Mouse (Mus musculus): Measurements from ENCODE around the gene Ulk4. TPM values are rescaled to one million over a fixed set of nuclear protein-coding genes. Genes with fewer than 3 reads are reported as not detected.
"Not testable (repeated sequence)": the region's sequence is repeated elsewhere in the genome, so short reads cannot be mapped to it uniquely, and the experiment has no call there.

Ulk4 gene
- total RNA-seq, 2 experiments from 2014 or later = 5.3 to 5.7 TPM

DNA sequence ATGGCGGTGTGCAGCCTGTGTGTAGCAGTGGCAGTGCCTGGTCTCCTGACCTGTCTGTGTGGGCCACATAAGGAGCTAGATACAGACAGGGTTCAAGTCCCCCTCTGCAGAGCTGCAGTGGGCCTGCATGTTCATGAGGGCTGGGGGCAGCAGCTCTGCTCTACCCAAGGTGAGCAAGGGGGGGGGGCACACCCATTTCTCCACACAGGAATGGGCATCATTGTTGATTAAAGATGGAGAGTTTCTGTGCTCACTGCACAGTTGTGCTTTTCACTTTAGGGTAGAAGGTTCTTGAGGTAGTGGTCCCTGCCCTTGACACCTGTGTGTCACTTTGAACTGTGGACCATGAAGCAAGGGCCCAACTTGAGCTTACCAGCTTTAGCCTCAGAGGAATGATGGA lies 328.2 kb downstream of the Ulk4 start:
- DNase-seq (ENCODE audit: low spot score in 2 of 2) = no peak

GRCm38 (mm10) chr9:120946131-120946530 lies 330.9 kb downstream of the Ulk4 start:
- no peak for DNase-seq (ENCODE audit: low spot score in 2 of 2)

- DNase-seq (ENCODE audit: low spot score in 2 of 2) = no peak
Observed at GRCm38 (mm10) chr9:120944211-120944610, 332.8 kb downstream of the Ulk4 start.

- no peak for DNase-seq (ENCODE audit: low spot score in 2 of 2)
Observed at GRCm38 (mm10) chr9:120943757-120944156, 333.2 kb downstream of the Ulk4 start.

GRCm38 (mm10) chr9:120940858-120941257 lies 336.1 kb downstream of the Ulk4 start:
- no peak for DNase-seq (ENCODE audit: low spot score in 2 of 2)

GRCm38 (mm10) chr9:120936351-120936750 lies 340.6 kb downstream of the Ulk4 start:
- peak in 1 of 2 experiments; percentile 43 for DNase-seq (ENCODE audit: low spot score in 2 of 2)

DNA sequence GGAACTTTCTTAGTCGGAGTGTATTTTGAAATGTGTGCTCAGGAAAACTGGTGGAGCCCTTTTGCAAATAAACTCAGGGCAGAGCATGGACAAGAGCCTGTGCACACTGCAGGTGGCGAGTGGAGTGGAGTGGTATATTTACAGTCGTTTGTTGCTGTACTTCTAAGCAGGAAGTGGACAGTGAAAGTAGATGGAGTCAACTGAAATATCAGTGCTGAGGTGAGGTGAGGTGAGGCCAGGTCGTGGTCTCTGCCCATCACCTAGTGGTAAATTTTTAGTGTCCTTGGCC lies 341.4 kb downstream of the Ulk4 start:
- DNase-seq (ENCODE audit: low spot score in 2 of 2) = no peak

DNA sequence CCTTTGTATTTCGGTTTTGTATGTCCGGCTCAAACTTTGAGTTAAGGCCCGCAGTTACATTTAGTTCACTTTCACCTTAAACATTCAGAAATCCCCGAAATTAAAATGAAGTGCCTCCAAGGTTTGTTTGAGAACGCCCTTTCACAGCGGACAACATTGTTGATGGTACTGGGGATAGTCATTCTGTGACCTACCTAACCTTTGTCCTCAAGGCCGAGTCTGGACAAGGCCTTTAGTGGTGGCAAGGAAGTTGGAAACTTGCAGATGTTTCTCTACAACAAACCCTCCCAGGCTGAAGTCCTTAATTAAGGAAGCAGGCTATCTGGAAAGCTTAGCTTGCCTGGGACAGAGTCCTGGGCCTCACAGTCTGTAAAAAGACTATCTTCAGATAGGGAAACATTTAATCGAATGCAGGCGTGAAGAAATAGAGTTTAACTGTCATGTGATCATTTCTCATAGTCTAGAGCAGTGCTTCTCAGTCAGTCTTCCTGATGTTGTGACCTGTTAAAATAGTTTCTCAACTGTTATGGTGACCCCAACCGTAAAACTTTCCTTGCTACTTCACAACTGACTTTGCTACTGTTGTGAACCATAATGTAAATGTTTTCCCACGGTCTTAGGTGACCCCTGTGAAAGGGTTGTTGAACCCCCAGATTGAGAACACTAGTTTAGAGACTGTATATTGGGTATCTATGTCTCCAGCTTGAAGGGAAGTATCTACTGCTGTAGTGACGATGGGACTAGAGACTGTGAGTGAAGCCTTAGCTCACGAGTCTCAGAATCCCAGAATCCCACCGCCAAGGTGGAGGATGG lies 342.0 kb downstream of the Ulk4 start:
- DNase-seq (ENCODE audit: low spot score in 2 of 2) = no peak

- peak in 1 of 2 experiments; percentile 23 for DNase-seq (ENCODE audit: low spot score in 2 of 2)
Observed at GRCm38 (mm10) chr9:120933886-120934758, 342.9 kb downstream of the Ulk4 start.

- DNase-seq (ENCODE audit: low spot score in 2 of 2) = no peak
Observed at GRCm38 (mm10) chr9:120933587-120933885, 343.5 kb downstream of the Ulk4 start.

- DNase-seq (ENCODE audit: low spot score in 2 of 2) = peak; percentile 97
Observed at GRCm38 (mm10) chr9:120932797-120933586, 344.0 kb downstream of the Ulk4 start.

DNA sequence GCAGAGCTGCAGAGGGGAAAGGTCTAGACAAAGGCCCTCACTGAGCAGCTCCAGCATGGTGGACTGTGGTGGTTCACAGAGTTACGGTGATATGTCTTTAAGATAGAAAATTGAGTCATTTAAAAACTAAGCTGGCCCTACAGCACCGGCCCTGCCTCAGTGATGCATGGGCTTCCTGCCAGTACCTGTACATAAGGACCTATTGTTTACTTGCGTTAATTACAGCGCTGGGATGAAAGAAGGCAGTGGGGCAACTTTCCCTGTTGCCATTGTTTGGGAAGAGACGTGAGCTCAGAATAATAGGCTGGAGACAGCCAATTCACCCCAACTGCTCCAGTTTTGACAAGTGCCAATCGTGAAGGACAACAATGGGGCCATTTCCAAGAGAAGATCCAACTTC lies 344.6 kb downstream of the Ulk4 start:
- DNase-seq (ENCODE audit: low spot score in 2 of 2) = no peak

- DNase-seq (ENCODE audit: low spot score in 2 of 2) = no peak
Observed at GRCm38 (mm10) chr9:120930811-120931210, 346.2 kb downstream of the Ulk4 start.

DNA sequence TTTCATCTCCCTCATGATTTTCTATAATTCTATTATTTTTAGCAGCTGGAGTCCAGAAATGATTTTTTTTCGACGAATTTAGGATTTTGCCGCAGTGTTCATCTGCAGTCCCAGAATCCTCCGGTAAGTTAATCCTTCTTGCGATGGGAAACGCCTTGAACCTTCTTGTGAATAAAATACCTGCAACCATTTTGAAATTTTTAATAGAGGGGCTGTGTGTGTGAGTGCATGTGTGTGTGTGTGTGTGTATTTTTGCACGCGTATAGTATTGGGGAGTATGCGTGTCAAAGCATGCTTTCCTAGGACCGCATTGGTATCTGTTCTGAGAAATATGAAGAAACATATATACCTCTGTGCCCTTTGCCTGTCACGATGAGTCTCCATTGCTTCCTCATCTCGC lies 347.0 kb downstream of the Ulk4 start:
- no peak for DNase-seq (ENCODE audit: low spot score in 2 of 2)

- DNase-seq (ENCODE audit: low spot score in 2 of 2) = no peak
Observed at GRCm38 (mm10) chr9:120929081-120929480, 347.9 kb downstream of the Ulk4 start, which contains the start of gene Ctnnb1. Gene Ctnnb1, plus strand, starts transcription at chr9:120929216.

DNA sequence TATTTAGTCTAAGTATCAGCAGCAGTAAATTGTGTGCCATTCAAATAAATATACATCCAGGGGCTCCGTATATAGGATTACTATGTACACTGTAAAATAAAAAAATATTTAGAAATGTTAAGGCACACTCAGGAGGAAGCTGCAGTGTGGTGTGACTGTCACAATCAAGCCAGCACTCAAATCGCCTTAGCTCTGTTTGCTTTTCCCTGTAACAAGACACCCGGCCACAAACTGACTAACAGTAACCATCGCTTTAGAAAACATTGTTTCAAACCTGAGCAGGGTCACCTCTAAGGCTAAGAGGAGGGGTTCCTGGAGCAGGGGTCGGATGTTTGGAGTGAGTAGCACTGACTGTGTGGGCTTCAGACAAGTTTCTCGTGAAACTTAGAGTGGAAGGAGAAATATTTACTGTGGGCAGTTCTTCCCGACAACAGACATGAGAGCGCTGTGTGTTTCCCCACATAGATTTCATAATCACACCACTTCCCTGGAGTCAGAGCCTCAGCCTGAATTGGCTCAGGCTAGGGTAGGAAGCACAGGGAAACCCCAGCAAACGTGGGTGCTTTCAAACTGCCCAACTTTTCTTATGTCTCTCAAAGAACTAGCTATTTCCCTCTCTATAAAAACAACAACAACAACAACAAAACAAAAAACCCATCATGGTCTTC lies 349.9 kb downstream of the Ulk4 start:
- DNase-seq (ENCODE audit: low spot score in 2 of 2) = no peak

GRCm38 (mm10) chr9:120926126-120926525 lies 350.9 kb downstream of the Ulk4 start:
- DNase-seq (ENCODE audit: low spot score in 2 of 2) = no peak

DNA sequence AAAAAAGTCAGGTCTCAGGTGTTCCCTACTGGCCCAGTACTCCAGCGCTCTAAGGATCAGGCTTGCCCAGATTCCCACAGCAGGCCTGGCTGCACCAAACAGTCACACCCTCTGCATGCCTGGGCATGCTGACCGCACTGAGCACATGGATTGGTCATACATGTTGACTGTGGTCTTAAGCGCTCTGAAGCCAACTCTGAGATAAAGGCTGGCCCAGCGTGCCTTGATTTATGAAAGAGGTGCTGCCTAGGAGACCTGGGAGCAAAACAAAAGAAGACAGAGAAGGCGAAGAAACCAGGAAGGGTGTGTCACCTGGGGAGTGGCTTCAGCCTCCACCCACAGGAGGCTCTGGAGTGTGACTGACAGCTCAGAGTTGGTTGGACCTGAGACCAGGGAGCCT lies 357.9 kb downstream of the Ulk4 start:
- no peak for DNase-seq (ENCODE audit: low spot score in 2 of 2)

- DNase-seq (ENCODE audit: low spot score in 2 of 2) = no peak
Observed at GRCm38 (mm10) chr9:120918642-120919041, 358.4 kb downstream of the Ulk4 start.

DNA sequence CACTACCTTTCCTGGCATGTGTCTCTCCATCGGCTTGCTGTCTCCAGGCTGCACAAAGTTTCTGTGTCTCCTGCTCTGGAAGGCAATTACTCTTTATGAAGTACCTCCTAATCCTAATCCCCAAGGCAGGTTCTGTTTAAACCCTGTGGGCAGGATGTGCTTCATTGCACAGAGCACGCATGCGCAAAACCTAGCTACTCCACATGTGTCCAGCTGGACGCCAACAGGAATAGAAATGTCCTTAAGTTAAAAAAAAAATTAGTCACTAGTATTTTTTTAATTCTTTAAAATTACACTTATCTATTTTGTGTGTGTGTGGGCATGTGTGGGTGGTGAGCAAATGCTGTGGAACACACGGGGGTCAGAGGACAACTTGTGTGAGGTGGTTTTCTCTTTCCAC lies 358.8 kb downstream of the Ulk4 start:
- no peak for DNase-seq (ENCODE audit: low spot score in 2 of 2)

DNA sequence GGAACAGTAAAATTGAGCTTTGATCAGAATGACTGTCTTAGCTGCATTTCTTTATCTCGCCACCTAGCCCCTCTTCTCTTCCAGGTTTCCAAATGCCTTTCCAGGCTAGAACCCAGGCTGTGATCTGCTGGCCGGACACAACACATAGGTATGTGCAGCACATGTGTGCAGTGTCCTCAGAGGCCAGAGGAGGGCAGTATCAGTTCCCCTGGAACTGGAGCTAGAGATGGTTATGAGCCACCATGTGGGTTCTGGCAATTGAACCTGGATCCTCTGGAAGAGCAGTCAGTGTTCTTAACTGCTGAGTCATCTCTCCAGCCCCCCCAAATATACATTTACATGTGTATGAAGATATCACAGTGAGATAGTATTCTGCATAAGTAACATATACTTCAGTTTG lies 359.4 kb downstream of the Ulk4 start:
- not testable (repeated sequence) for DNase-seq (ENCODE audit: low spot score in 2 of 2)
